Mouse (Mus musculus) right cerebral cortex, postnatal 10 days (tissue): Measurements from ENCODE around the gene Gm21095.
"Not testable (repeated sequence)": the region's sequence is repeated elsewhere in the genome, so short reads cannot be mapped to it uniquely, and the experiment has no call there.

ENCODE experiments used
- DNase-seq, 2 experiments: peaks; one replicate each; pipeline ENCODE4 v3.0.0; 2021; ENCODE audit warnings: low spot score in 2 of 2

Gene Gm21095

GRCm38 (mm10) chrY:84096979-84097378 lies at the start of gene Gm21095:
TSS of gene Gm21095 (plus strand) at chrY:84097279.
- not testable (repeated sequence) for DNase-seq
